Mouse (Mus musculus): ENCODE data around the gene Scyl1. TPM values are rescaled to one million over a fixed set of nuclear protein-coding genes. Genes with fewer than 3 reads are reported as not detected.

Gene Scyl1
- polyA plus RNA-seq, 1 experiment = 38.8 TPM

GRCm38 (mm10) chr19:5750951-5751350 is 20.3 kb downstream of the Scyl1 start:
- WGBS = 79% methylated on average over 22 of the region's 22 CpGs
- Histone ChIP-seq H3K4me3 (replicated peaks; ENCODE audit: control insufficient read depth, low read depth, low read length) (no peak overlapping the region), H3K4me1 (ENCODE audit: control insufficient read depth, insufficient read depth, low read length) (no peaks in the 10 kb centered on the region), H3K27ac (ENCODE audit: control insufficient read depth, insufficient read depth, low read depth, low read length, poor library complexity) (no peak overlapping the region)
- TF ChIP-seq POLR2A (IDR thresholded peaks at IDR 0.05; ENCODE audit: borderline replicate concordance, control insufficient read depth, low read depth, low read length) (no peak), CTCF (IDR thresholded peaks at IDR 0.05; ENCODE audit: control insufficient read depth, insufficient read depth, low read length) (no peak)

- Histone ChIP-seq H3K4me1 (ENCODE audit: control insufficient read depth, insufficient read depth, low read length) (no peaks in the 10 kb centered on the region), H3K4me3 (replicated peaks; ENCODE audit: control insufficient read depth, low read depth, low read length) (no peak overlapping the region), H3K27ac (ENCODE audit: control insufficient read depth, insufficient read depth, low read depth, low read length, poor library complexity) (no peak overlapping the region)
- TF ChIP-seq POLR2A (IDR thresholded peaks at IDR 0.05; ENCODE audit: borderline replicate concordance, control insufficient read depth, low read depth, low read length) (no peak), CTCF (IDR thresholded peaks at IDR 0.05; ENCODE audit: control insufficient read depth, insufficient read depth, low read length) (no peak)
- 65% methylated on average over 6 of the region's 6 CpGs for WGBS
These were observed 21.7 kb downstream of the Scyl1 start for GRCm38 (mm10) chr19:5749476-5749875.

- no peak overlapping the region for H3K4me3 ChIP-seq (replicated peaks; ENCODE audit: control insufficient read depth, low read depth, low read length)
- H3K4me1 ChIP-seq (ENCODE audit: control insufficient read depth, insufficient read depth, low read length) = no peaks in the 10 kb centered on the region
- 78% methylated on average over 12 of the region's 12 CpGs for WGBS
- TF ChIP-seq POLR2A (IDR thresholded peaks at IDR 0.05; ENCODE audit: borderline replicate concordance, control insufficient read depth, low read depth, low read length) (no peak), CTCF (IDR thresholded peaks at IDR 0.05; ENCODE audit: control insufficient read depth, insufficient read depth, low read length) (no peak)
- H3K27ac ChIP-seq (ENCODE audit: control insufficient read depth, insufficient read depth, low read depth, low read length, poor library complexity) = no peak overlapping the region
These were observed 24.3 kb downstream of the Scyl1 start for GRCm38 (mm10) chr19:5746907-5747363.

GRCm38 (mm10) chr19:5745756-5746710 is 25.2 kb downstream of the Scyl1 start:
- no peaks in the 10 kb centered on the region for H3K4me1 ChIP-seq (ENCODE audit: control insufficient read depth, insufficient read depth, low read length)
- no peak for TF ChIP-seq POLR2A (IDR thresholded peaks at IDR 0.05; ENCODE audit: borderline replicate concordance, control insufficient read depth, low read depth, low read length)
- no peak for TF ChIP-seq CTCF (IDR thresholded peaks at IDR 0.05; ENCODE audit: control insufficient read depth, insufficient read depth, low read length)
- H3K4me3 ChIP-seq (replicated peaks; ENCODE audit: control insufficient read depth, low read depth, low read length) = no peak overlapping the region
- H3K27ac ChIP-seq (ENCODE audit: control insufficient read depth, insufficient read depth, low read depth, low read length, poor library complexity) = no peak overlapping the region
- 48% methylated on average over 36 of the region's 36 CpGs for WGBS

- 17% methylated on average over 5 of the region's 5 CpGs for WGBS
- Histone ChIP-seq H3K4me3 (replicated peaks; ENCODE audit: control insufficient read depth, low read depth, low read length) (no peak overlapping the region), H3K27ac (ENCODE audit: control insufficient read depth, insufficient read depth, low read depth, low read length, poor library complexity) (no peak overlapping the region), H3K4me1 (ENCODE audit: control insufficient read depth, insufficient read depth, low read length) (no peaks in the 10 kb centered on the region)
- TF ChIP-seq CTCF (IDR thresholded peaks at IDR 0.05; ENCODE audit: control insufficient read depth, insufficient read depth, low read length) (no peak), POLR2A (IDR thresholded peaks at IDR 0.05; ENCODE audit: borderline replicate concordance, control insufficient read depth, low read depth, low read length) (no peak)
These were observed 27.6 kb downstream of the Scyl1 start for GRCm38 (mm10) chr19:5743576-5743975.

- WGBS = 9% methylated on average over 32 of the region's 32 CpGs
These were observed 29.0 kb downstream of the Scyl1 start for GRCm38 (mm10) chr19:5742241-5742641.

GRCm38 (mm10) chr19:5741641-5742240 is 29.5 kb downstream of the Scyl1 start:
- Histone ChIP-seq H3K27ac (ENCODE audit: control insufficient read depth, insufficient read depth, low read depth, low read length, poor library complexity) (peak overlapping the region; percentile 4; the same call in 1 of the 2 replicates), H3K4me1 (ENCODE audit: control insufficient read depth, insufficient read depth, low read length) (no peaks in the 10 kb centered on the region), H3K4me3 (replicated peaks; ENCODE audit: control insufficient read depth, low read depth, low read length) (no peak overlapping the region)
- TF ChIP-seq CTCF (IDR thresholded peaks at IDR 0.05; ENCODE audit: control insufficient read depth, insufficient read depth, low read length) = no peak
- no peak for TF ChIP-seq POLR2A (IDR thresholded peaks at IDR 0.05; ENCODE audit: borderline replicate concordance, control insufficient read depth, low read depth, low read length)
- WGBS = 1% methylated on average over 54 of the region's 55 CpGs

More at GRCm38 (mm10) chr19:5742241-5742641, 29.0 kb downstream of the Scyl1 start:
- Histone ChIP-seq H3K27ac (ENCODE audit: control insufficient read depth, insufficient read depth, low read depth, low read length, poor library complexity) (no peak overlapping the region; the same call in 1 of the 2 replicates), H3K4me1 (ENCODE audit: control insufficient read depth, insufficient read depth, low read length) (no peaks in the 10 kb centered on the region), H3K4me3 (replicated peaks; ENCODE audit: control insufficient read depth, low read depth, low read length) (no peak overlapping the region)
- TF ChIP-seq CTCF (IDR thresholded peaks at IDR 0.05; ENCODE audit: control insufficient read depth, insufficient read depth, low read length) (no peak), POLR2A (IDR thresholded peaks at IDR 0.05; ENCODE audit: borderline replicate concordance, control insufficient read depth, low read depth, low read length) (no peak)
